Mouse (Mus musculus): ENCODE data around the gene Nt5e.

Gene Nt5e

DNA sequence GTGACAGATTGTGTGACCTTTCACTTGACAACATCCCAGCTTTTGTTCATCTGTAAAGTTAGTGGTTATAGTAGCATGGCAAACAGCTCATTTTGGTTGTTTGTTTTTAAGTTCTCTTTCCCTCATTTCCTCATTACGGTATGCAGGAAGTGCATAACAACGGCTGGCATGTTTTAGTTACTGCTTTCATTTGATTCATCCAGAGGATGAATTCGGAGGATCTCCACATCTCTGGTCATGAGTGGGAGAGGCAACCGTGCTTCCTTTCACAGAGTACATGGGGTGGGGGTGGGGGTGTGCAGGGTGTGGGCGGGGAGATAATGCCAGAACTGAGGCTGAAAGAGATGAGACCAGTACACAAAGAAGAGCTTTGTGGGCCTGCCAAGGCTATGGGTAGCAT, 19.9 kb downstream of the Nt5e start:
- DNase-seq (ENCODE audit: low spot score), result no peak

DNA sequence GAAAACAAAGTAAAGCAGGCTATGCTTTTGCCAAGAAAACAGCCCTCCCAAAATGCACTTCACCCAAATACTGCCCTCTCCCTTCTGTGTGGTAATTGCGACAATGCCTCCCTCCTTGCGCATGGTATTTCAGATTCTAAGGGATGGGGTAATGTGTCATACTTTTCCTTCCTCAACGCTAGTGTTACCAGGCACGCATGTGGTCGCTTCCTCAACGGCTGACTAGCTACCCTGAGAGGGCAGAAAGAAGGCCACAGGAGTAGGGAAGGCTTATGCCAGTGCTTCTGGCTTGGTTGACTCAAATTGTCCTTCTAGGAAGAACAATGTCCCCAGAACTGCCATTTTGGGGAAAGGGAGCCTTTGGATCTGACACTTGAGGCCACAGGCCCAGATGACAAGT, 21.6 kb downstream of the Nt5e start:
- no peak for DNase-seq (ENCODE audit: low spot score)

DNA sequence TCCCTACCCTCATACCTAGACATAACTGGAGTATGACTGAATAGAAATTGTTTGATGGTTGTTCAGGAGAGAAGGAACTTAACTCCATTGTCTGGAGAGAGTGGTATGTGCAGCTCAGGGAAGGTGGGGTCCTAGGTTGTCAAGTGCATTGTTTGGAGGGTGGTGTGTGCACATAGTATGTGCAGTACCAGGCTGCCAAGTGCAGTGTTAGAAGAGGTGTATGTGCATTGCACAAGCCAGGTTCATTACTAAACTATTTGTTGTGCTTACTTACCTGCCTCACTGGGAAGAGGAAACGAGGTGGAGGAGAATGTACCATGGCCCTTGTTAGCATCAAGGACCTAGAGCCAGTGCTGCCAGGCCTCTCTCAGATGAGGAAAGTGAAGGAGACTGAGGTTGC, 23.3 kb downstream of the Nt5e start:
- no peak for DNase-seq (ENCODE audit: low spot score)

DNA sequence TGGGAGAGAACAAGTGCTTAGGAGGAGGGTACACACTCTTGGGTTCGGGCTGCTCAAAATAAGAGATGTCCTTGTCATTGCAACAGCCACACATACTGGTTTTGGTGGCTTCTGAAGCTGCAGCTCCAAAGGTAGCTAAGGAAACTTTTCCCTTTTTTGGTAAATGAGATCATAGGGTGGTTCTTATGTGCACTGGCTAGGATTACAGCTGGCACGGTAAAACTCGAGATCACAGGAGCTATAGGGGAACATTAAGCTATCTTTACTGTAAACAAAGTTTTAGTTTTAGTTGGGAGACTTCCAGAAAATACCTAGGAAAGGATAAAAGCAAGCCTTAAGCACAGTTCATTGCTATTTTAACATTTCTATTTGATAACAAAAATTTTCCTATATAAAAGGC, 24.2 kb downstream of the Nt5e start:
- no peak for DNase-seq (ENCODE audit: low spot score)

DNA sequence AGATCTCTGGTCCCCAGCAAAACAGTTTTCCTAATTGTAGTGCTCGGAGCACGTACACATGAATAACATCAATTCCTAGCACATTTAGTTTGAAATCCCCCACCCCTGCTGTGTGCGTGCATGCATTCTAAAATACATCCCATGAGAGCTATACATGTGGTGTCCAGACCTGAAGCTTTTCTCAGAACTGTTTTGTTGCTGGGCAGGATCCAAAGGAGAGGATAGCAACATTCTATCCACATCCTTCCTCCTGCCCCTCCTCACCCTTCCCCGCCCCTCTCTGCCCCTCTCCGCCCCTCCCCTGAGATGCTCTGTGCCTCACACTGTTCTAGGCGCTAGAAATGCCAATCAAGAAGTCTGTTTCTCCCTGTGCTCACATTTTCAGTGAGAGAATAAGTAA, 25.7 kb downstream of the Nt5e start:
- no peak for DNase-seq (ENCODE audit: low spot score)

DNA sequence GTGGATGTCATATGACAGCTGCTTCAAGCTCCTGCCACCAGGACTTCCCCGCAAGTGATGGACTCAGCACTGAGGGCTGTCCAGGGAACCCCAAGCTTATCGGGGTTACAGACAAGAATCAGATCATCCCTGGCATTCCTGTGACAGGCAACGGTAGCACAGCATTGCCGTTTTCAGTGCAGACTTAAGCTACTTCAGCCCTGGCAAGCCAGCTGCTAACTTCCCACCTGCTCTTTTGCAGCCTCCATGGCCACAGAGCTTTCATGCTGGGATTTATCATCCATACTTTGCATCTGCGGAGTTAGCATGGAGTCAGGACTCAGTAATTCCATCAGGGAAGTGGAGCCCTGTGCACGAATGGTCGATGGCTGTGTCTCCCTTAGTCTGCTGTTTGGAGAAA, 26.5 kb downstream of the Nt5e start:
- no peak for DNase-seq (ENCODE audit: low spot score)

DNA sequence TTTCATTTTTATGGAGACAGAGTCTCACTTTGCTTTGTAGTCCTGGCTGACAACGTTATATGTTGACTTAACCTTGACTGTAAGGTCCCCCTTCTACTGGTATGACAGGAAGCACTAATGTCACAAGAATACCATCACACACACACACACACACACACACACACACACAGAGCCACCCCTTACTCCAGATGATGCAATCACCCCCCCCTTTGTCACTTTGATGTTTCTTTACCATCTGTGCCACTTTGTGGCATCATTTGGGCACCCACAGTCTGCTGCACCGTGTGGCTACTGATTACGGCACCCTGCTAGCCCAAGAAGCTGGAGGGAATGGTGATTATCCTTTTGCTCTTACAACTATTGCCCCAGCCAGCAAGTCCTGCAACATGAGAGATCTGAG, 30.2 kb downstream of the Nt5e start:
- DNase-seq (ENCODE audit: low spot score), result no peak

DNA sequence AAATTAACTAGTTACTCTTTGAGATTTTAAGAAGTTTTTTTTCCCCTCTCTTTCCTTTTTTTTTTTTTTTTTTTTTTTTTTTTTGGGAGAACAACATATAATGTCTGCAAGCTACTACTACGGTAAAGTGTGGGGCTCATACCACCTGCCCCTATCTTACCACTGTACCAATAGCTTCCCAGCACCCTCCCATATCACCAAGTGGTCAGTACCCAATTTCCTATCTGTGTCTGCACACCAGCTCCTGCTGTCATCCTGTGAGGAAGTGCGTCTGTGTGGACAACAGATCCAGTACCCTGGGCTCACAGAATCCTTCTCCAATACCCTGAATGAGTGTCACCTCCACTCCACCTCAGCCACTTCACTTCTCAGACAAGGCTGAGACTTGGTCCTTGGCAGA, 32.1 kb downstream of the Nt5e start:
- no peak for DNase-seq (ENCODE audit: low spot score)

DNA sequence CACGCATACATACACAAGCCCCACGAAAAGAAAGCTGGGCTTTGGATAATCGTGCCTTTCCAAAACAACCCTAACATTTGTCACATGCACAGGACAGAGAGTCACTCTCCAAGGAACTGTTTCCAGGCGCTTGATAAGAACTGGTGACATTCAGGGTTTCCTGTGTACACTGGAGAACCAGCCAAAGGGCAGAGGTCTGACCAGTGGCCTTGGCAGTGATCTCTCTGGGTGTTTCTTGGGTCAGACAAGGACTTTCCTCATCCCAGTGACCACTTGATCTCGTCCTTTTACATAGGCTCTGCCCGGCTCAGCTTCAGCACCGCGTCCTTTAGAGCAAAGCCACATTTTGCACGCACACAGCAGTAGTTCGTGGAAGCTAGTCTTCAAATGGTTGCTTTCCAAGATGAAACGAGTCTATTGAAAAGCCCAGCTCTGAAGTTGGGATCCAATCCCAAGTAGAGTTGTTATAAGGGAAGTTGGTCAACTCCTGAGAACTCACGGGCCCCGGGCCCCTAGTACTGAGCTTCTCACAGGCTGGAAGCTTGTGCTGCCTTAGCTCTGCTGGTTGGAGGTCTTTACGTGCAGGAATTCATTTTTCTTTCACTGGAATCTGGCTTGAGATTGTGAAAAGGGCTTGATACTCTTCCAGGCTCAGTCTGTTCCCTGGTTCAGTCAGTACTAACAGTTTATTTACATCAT, 34.4 kb downstream of the Nt5e start:
- DNase-seq (ENCODE audit: low spot score), result no peak

DNA sequence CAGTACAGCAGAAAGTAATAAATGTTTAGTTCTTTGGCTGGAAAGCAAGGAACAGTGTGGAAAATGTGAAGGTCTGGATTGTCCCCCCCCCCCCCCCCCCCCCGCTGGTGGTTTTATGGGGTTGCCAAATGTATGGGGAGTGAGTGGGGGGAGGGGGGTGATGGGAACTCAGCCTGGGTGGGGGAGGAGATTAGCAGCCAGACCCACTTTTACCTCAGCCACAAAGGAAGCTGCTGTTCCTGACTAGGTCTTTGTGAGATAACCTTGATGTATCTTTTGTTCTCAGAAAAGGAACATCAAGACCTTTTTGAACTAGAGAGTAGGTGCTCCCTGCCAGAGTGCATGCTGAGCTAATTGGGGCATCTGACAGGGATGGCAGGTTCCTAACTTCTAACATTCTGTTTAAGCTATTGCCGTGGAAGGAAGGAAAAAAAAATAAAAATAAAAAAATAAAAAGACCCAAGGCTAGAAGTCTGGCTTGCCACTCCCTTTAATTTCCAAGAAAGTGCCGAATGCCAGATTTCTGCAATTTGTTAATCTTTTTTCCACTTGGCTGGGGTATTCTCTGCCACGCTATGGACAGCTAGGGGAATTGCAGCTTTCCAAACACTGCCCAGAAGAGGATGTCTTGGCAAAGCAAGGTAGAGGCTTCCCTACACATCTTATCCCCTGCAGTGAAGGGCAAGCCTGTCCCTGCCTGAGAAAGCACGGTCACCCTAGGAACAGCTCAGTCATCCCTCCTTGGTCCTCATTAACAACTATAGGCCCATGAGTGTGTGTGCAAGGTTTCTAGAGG, 35.3 kb downstream of the Nt5e start:
- no peak for DNase-seq (ENCODE audit: low spot score)

DNA sequence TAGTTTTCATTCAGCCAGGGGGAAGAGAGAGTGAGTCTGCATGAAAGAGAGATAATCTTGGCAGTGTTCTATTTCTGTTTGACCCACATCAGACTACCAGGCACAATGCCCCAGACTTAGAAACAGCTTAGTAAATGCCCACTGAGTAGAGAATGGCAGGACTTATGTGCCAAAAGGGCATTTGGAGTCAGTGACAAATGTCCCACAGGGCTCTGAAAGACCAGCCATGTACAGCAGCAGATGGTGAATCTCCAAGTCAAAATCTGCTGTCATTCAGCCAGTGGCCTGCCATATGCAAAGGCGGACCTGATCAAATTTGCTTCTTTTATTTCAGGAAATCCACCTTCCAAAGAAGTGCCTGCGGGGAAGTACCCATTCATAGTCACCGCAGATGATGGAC, 36.1 kb downstream of the Nt5e start:
- DNase-seq (ENCODE audit: low spot score), result no peak

DNA sequence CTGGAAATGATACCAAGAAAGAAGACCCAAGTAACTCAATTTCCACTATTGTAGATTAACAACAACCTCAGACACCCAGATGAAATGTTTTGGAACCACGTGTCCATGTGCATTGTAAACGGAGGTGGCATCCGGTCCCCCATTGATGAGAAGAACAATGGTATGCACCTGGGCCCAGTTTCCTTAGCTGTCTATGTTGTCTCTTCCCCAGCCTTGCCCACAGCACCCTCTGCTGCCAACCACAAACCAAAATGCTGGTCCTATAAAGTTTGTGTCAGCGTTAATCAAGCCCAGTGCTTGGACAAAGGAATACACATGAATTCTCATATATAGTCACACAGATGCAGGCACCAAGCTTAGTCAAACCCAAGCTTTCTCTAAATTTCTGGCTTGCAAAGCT, 39.3 kb downstream of the Nt5e start:
- DNase-seq (ENCODE audit: low spot score), result no peak

DNA sequence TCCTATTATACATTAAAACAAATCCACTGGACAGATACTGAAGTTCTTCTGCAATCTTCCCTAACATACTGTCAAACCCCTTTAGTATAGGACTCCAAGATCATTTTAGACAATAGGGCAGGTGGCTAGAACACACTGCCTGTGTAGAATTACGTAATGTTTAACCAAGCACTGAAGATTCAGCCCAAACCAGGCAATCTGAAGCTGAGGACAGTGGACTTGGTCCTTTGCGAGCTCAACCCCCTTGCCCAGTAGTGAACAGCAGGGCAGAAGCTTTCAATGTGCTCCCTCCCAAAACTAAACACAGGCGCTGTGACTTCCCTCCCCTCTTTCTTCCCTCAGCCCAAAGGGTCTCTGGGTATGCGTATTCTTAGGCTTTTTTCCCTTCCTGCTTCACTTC, 39.8 kb downstream of the Nt5e start:
- no peak for DNase-seq (ENCODE audit: low spot score)

DNA sequence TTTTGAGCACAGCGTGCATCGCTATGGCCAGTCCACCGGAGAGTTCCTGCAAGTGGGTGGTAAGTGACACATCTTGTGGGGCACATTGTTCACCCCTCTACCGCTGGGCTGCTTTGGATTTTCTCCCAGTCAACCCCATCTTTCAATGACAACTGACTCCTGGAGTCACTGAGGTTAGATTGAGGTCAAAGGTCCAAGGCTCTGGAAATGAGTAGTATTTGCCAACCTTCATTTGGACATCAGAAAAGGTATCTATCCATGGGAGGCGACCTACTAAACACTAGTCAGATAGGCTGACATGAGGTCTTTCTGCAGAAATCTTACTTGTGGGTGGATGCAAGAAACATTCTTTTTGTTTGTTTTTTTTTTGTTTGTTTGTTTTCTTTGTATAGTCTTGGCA, 40.3 kb downstream of the Nt5e start:
- no peak for DNase-seq (ENCODE audit: low spot score)

DNA sequence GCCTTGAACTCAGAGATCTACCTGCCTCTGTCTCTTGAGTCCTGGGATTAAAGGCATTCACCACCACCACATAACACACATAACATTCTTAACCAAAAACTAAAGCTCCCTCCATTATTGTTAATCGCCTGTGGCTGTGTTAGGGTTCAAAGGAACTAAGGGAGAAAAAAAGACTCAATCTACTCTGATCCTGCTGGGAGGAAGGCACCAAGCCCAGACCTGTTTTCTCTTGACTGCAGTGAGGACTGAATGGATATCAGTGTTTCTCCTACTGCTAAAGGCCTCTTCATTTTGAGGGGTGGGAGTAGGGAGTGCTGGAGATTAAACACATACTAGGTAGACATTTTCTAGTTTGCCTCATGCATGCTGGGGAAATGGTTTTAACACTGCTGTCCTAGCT, 40.8 kb downstream of the Nt5e start:
- DNase-seq (ENCODE audit: low spot score), result no peak

DNA sequence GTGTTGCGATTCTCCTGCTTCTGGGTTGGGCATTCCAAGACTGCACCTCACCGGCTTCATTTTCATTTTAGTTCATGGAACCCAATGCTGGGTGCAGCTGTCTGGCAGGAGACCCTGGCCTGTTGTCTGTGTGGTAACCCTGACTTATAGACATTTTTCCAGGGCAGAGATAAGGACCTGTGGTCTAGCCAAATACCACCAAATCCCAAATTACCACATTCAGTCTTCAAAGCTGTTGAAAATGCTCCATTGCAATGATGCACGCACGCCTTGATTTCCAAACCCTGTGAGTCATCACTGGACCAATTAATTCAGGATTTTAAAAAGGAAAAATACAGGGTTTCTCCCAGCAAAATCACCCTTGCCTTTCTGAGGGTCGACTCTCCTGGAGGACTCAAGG, 41.5 kb downstream of the Nt5e start:
- DNase-seq (ENCODE audit: low spot score), result no peak

DNA sequence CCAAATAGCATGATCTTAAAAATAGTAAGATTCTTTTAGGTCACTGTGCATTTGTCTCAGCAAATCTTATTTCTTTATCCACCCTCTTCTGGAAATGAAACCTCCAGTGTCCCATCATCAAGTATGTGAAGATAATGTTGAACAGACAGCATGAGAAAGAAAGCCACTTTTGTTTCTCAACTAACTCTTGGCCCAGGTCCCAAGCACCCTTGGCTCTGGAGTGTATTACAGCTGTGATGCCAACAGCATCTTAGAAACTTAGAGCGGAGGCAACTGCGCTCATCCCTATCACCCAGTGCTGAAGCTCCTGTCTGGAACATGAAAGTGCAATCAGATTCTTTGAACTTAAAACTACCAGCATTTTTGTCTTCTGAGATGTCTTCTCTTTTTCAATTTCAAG, 42.7 kb downstream of the Nt5e start:
- no peak for DNase-seq (ENCODE audit: low spot score)

DNA sequence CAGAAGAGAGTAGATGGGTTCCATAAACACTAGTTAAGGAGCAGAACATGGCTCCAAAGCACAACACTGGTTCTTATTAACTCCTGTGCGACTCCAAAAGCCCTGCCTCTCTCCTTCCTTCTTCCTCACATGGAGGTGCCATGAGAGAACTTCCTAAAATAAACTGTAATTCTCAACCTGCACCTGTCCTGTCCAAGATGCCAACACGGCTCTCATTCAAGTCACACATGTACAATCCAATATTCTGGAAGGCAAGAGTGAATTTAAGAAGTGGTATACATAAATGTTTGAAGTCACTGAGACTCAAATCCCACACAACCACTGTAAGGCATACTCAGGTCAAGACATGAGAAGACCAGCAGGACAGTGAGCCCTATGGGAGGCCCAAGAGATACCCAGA, 44.2 kb downstream of the Nt5e start:
- DNase-seq (ENCODE audit: low spot score), result no peak

DNA sequence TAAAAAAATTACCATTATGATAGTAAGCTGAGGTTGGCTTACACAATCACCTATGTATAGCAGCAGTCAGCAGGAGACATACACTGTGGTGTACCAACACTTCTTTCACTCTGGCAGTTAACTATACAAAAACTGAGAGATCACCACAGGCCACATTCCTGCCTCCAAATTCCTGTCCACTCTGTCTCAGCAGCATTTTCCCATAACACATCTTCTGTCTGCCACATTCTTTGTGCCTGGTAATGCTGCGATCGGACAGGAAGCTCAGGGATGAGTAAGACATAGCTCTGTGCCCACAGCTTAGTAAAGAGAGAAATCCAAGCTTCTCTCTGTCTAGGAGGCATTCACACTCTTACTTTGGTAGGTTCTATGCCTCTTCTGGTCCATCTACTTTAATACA, 46.0 kb downstream of the Nt5e start:
- DNase-seq (ENCODE audit: low spot score), result no peak

DNA sequence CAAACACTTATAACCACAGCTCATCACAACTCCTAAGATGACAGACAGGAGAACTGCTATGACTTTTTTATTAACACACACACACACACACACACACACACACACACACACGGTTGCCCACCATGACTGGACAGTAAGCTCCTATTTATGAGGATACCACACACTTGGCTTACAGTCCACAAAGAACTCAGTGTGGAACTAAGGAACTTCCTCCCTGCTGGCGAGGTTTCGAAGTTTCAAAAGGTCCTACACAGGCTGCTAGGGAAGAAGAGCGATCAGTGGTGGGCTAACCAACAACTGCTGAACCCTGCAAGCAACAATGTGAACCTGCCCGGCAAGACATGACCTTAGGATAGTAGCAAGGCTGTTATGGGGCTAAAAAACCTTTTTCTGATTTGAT, 50.5 kb downstream of the Nt5e start:
- DNase-seq (ENCODE audit: low spot score), result no peak

DNA sequence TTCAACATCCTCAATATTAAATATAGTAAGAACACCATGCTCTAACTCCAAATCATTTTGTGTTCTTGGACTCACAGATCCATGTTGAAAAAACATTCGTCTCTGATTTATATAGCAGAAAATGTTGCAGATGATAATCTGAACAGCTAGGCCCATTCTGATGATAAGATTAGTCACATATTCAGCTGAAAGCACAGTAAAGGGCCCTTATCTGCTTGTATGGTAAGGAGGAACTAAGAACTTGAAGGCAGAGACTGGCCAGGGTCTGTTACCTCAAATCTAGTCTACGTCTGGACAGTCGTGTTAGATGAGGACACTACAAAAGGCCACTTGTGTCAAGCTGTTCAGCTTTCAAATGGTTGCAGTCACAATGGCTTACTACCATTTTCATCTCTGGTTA, 52.1 kb downstream of the Nt5e start:
- DNase-seq (ENCODE audit: low spot score), result no peak

DNA sequence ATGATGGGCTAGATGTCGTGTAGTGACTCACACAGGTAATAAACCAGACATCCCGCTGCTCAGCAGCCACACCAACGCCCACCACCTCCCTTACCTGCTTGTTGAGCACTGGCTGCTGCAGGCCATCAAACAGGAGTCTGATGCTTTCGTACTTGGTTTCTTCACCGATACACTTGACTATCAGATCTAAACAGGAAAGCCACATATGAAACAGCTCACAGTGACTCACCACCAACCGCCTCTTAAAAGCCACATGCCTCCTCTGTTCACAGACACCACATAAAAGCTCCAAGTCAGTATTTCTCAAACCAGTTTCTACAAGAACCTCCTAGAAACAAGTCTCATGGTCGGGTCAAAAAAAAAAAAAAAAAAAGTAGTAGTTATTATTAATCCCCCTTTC, 53.1 kb downstream of the Nt5e start:
- DNase-seq (ENCODE audit: low spot score), result no peak

DNA sequence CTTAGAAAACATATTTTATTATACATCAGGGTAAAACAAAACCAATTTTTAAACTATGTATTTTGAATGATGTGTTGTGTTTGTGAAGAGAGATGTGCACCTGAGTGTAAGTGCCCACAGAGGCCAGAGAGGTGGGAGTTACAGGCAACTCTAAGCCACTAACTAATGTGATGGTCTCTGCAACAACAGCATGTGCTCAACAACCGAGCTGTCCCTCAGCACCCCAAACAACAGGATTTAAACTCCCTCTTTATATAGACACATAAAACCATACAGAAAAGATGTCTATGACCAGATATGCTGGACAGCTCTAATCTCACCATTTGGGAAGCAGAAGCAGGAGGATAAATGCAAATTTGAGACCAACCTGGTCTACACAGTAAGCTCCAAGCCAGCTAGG, 53.5 kb downstream of the Nt5e start:
- DNase-seq (ENCODE audit: low spot score), result no peak

DNA sequence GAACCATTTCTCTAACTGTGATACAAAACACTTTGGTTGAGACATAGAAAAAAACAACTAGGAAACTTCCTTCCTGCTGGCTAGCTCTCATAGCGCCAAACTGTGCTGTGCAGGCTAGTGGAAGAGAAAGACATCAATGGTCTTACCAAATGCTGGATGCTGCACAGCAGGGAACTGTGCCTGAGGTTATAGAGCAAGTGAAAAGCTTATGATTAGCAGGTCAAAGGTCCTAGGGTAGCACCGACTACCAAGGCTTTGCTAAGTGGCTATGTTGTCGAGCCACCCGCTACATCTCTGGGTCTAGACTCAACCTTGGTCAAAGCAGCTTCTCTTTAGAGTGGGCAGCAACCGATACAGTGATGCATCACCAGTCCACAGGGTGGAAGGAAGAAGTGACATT, 61.8 kb downstream of the Nt5e start:
- no peak for DNase-seq (ENCODE audit: low spot score)

All from urinary bladder, postnatal 14 days (tissue).